Mouse (Mus musculus) liver, embryonic 14.5 days (tissue): Measurements from ENCODE around the gene Olfr705.
"Not testable (repeated sequence)": the region's sequence is repeated elsewhere in the genome, so short reads cannot be mapped to it uniquely, and the experiment has no call there.

Experiments used
- CTCF ChIP-seq: IDR thresholded peaks from 2 replicates; pipeline ENCODE4 v1.5.1; 2016; ENCODE audit warnings: antibody characterized with exemption, low read depth, control low read depth
- EP300 ChIP-seq: IDR thresholded peaks from 2 replicates; pipeline ENCODE4 v1.6.1; 2016; ENCODE audit warnings: antibody characterized with exemption, low read depth

DNA sequence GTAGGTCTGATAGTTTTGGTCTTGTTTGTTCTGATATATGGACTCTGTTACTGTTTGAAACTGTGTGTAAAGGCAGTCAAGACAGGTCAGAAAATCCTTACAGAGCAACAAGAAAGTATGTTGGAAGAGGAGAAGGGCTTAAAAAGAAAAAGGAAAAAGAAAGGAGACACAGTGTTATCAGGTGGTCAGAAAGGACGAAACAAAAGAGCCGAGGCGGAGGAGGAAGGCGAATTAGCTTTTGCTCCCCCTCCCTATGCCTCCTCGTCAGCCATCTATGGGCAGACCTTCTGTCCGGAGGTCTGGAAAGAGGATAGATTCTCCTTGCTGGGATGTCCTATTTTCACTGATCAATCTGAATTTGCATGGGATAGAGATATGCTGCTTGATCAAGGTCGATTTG is 44.3 kb upstream of the Olfr705 start:
- not testable (repeated sequence) for TF ChIP-seq CTCF, EP300
